Mouse (Mus musculus) myocyte (in vitro differentiated cells): Measurements from ENCODE around the gene Aym1. TPM values are rescaled to one million over a fixed set of nuclear protein-coding genes. Genes with fewer than 3 reads are reported as not detected.
"Not testable (repeated sequence)": the region's sequence is repeated elsewhere in the genome, so short reads cannot be mapped to it uniquely, and the experiment has no call there.

Experiments used
- H3K27me3 ChIP-seq: one replicate; pipeline ENCODE4 v1.6.1; 2011; ENCODE audit not compliant: control insufficient read depth, insufficient read depth, insufficient read length
- H3K36me3 ChIP-seq: one replicate; pipeline ENCODE4 v1.6.1; 2011; ENCODE audit not compliant: control insufficient read depth, insufficient read depth
- H3K4me2 ChIP-seq: one replicate; pipeline ENCODE4 v1.6.1; 2011; ENCODE audit warnings: low read depth, control low read depth
- H3K4me3 ChIP-seq: one replicate; pipeline ENCODE4 v1.5.1; 2011; ENCODE audit warnings: mild to moderate bottlenecking, control low read depth, moderate library complexity
- H3K79me2 ChIP-seq: one replicate; pipeline ENCODE4 v1.6.1; 2011; ENCODE audit not compliant: control insufficient read depth, insufficient read depth
- H3ac ChIP-seq: one replicate; pipeline ENCODE4 v1.6.1; 2011; ENCODE audit not compliant: control insufficient read depth, insufficient read length
- CEBPB ChIP-seq: IDR thresholded peaks from 2 replicates; pipeline ENCODE4 v1.6.1; 2011; ENCODE audit warnings: mild to moderate bottlenecking, moderate library complexity; ENCODE audit not compliant: poor library complexity, insufficient read depth, severe bottlenecking
- E2F4 ChIP-seq: IDR thresholded peaks from one replicate; pipeline ENCODE4 v1.6.1; 2011; ENCODE audit warnings: mild to moderate bottlenecking, control low read depth, moderate library complexity; ENCODE audit not compliant: insufficient read depth
- MAX ChIP-seq: IDR thresholded peaks from one replicate; pipeline ENCODE4 v1.6.1; 2011; ENCODE audit warnings: low read depth, mild to moderate bottlenecking, control low read depth
- MYOD1 ChIP-seq, 3 experiments: IDR thresholded peaks; one replicate each; pipeline ENCODE4 v1.6.1; 2011; ENCODE audit warnings: control low read depth in 2 of 3, low read depth in 2 of 3, mild to moderate bottlenecking in 2 of 3, moderate library complexity in 1 of 3; ENCODE audit not compliant: insufficient read length in 2 of 3, control insufficient read depth in 1 of 3
- MYOG ChIP-seq, 3 experiments: IDR thresholded peaks; one replicate each; pipeline ENCODE4 v1.6.1; 2011; ENCODE audit warnings: control low read depth in 2 of 3, low read depth in 2 of 3, mild to moderate bottlenecking in 2 of 3; ENCODE audit not compliant: insufficient read length in 2 of 3, control insufficient read depth in 1 of 3, insufficient read depth in 1 of 3
- POLR2A ChIP-seq: IDR thresholded peaks from one replicate; pipeline ENCODE4 v1.6.1; 2011; ENCODE audit warnings: low read depth, mild to moderate bottlenecking, control low read depth, moderate library complexity; ENCODE audit not compliant: insufficient read length
- POLR2AphosphoS2 ChIP-seq: IDR thresholded peaks from one replicate; pipeline ENCODE4 v1.6.1; 2011; ENCODE audit warnings: low read depth, control low read depth; ENCODE audit not compliant: insufficient read length
- REST ChIP-seq: IDR thresholded peaks from one replicate; pipeline ENCODE4 v1.6.1; 2011; ENCODE audit warnings: mild to moderate bottlenecking, control low read depth, moderate library complexity; ENCODE audit not compliant: insufficient read depth, insufficient read length
- SRF ChIP-seq: IDR thresholded peaks from one replicate; pipeline ENCODE4 v1.6.1; 2011; ENCODE audit warnings: low read depth; ENCODE audit not compliant: control insufficient read depth, insufficient read length
- TCF12 ChIP-seq: IDR thresholded peaks from one replicate; pipeline ENCODE4 v1.6.1; 2011; ENCODE audit warnings: mild to moderate bottlenecking, control low read depth; ENCODE audit not compliant: poor library complexity, insufficient read depth, severe bottlenecking
- TCF3 ChIP-seq: IDR thresholded peaks from one replicate; pipeline ENCODE4 v1.6.1; 2011; ENCODE audit warnings: low read depth, control low read depth; ENCODE audit not compliant: insufficient read length
- USF1 ChIP-seq: IDR thresholded peaks from one replicate; pipeline ENCODE4 v1.6.1; 2011; ENCODE audit warnings: low read depth, mild to moderate bottlenecking, control low read depth, moderate library complexity
- polyA plus RNA-seq: library from polyadenylated mRNA; unstranded; fragments of >200 nt; fragmentation: generic; extraction: Trizol; gene quantifications from one replicate; pipeline ENCODE4 v1.2.1, GENCODE M21; 2012; ENCODE audit warnings: missing spikeins

The Aym1 gene
- polyA plus RNA-seq, 1 experiment: not detected

GRCm38 (mm10) chr5:113361283-113361682, 4.2 kb downstream of the Aym1 start:
- no peak overlapping the region for H3K4me2 ChIP-seq

GRCm38 (mm10) chr5:113362258-113362996, 5.3 kb downstream of the Aym1 start:
- no peaks in the 10 kb centered on the region for H3K36me3 ChIP-seq
- H3ac ChIP-seq: no peak overlapping the region
- H3K4me2 ChIP-seq: no peak overlapping the region
- no peak for TF ChIP-seq MYOG (IDR thresholded peaks at IDR 0.05; ENCODE audit: control insufficient read depth in 1 of 3, insufficient read depth in 1 of 3, insufficient read length in 2 of 3, low read depth in 2 of 3)
- no peak for TF ChIP-seq MYOD1 (IDR thresholded peaks at IDR 0.05; ENCODE audit: control insufficient read depth in 1 of 3, insufficient read length in 2 of 3, low read depth in 2 of 3)
- TF ChIP-seq CEBPB: no peak
- TF ChIP-seq POLR2AphosphoS2: no peak
- TF ChIP-seq TCF3: no peak
- TF ChIP-seq POLR2A: no peak
- no peak for TF ChIP-seq MAX
- no peak for TF ChIP-seq TCF12
- TF ChIP-seq E2F4: no peak
- TF ChIP-seq SRF: no peak
- no peak for TF ChIP-seq USF1
- no peak for TF ChIP-seq REST
- H3K79me2 ChIP-seq: no peaks in the 10 kb centered on the region
- no peak overlapping the region for H3K4me3 ChIP-seq
- peaks cover 81% of the 10 kb centered on the region for H3K27me3 ChIP-seq

More at GRCm38 (mm10) chr5:113361283-113361682, 4.2 kb downstream of the Aym1 start:
- H3K27me3 ChIP-seq: peaks cover 85% of the 10 kb centered on the region
- H3K36me3 ChIP-seq: no peaks in the 10 kb centered on the region
- H3K79me2 ChIP-seq: no peaks in the 10 kb centered on the region
- TF ChIP-seq SRF: no peak
- TF ChIP-seq CEBPB: no peak
- TF ChIP-seq MAX: no peak
- TF ChIP-seq TCF3: no peak
- no peak for TF ChIP-seq USF1
- no peak for TF ChIP-seq TCF12
- no peak for TF ChIP-seq E2F4
- TF ChIP-seq REST: no peak
- TF ChIP-seq POLR2A: no peak
- TF ChIP-seq MYOG (IDR thresholded peaks at IDR 0.05; ENCODE audit: control insufficient read depth in 1 of 3, insufficient read depth in 1 of 3, insufficient read length in 2 of 3, low read depth in 2 of 3): no peak
- no peak for TF ChIP-seq MYOD1 (IDR thresholded peaks at IDR 0.05; ENCODE audit: control insufficient read depth in 1 of 3, insufficient read length in 2 of 3, low read depth in 2 of 3)
- TF ChIP-seq POLR2AphosphoS2: no peak
- no peak overlapping the region for H3K4me3 ChIP-seq
- no peak overlapping the region for H3ac ChIP-seq

- TF ChIP-seq MAX (no peak), TCF3 (no peak), MYOD1 (IDR thresholded peaks at IDR 0.05; ENCODE audit: control insufficient read depth in 1 of 3, insufficient read length in 2 of 3, low read depth in 2 of 3) (no peak), TCF12 (no peak), REST (no peak), MYOG (IDR thresholded peaks at IDR 0.05; ENCODE audit: control insufficient read depth in 1 of 3, insufficient read depth in 1 of 3, insufficient read length in 2 of 3, low read depth in 2 of 3) (no peak), CEBPB (no peak), POLR2AphosphoS2 (no peak), E2F4 (no peak), USF1 (no peak), SRF (no peak), POLR2A (no peak)
- Histone ChIP-seq H3K4me2 (no peak overlapping the region), H3K4me3 (no peak overlapping the region), H3K36me3 (no peaks in the 10 kb centered on the region), H3ac (no peak overlapping the region), H3K79me2 (no peaks in the 10 kb centered on the region), H3K27me3 (peaks cover 74% of the 10 kb centered on the region)
These were observed 6.1 kb downstream of the Aym1 start for GRCm38 (mm10) chr5:113363177-113363576.

GRCm38 (mm10) chr5:113365921-113366320, 8.8 kb downstream of the Aym1 start:
- no peaks in the 10 kb centered on the region for H3K36me3 ChIP-seq
- no peak overlapping the region for H3ac ChIP-seq
- H3K4me2 ChIP-seq: no peak overlapping the region
- H3K27me3 ChIP-seq: peaks cover 48% of the 10 kb centered on the region
- no peak for TF ChIP-seq TCF3
- TF ChIP-seq SRF: no peak
- TF ChIP-seq REST: no peak
- TF ChIP-seq POLR2AphosphoS2: no peak
- TF ChIP-seq E2F4: no peak
- no peak for TF ChIP-seq MYOD1 (IDR thresholded peaks at IDR 0.05; ENCODE audit: control insufficient read depth in 1 of 3, insufficient read length in 2 of 3, low read depth in 2 of 3)
- TF ChIP-seq MYOG (IDR thresholded peaks at IDR 0.05; ENCODE audit: control insufficient read depth in 1 of 3, insufficient read depth in 1 of 3, insufficient read length in 2 of 3, low read depth in 2 of 3): no peak
- no peak for TF ChIP-seq MAX
- no peak for TF ChIP-seq CEBPB
- no peak for TF ChIP-seq POLR2A
- TF ChIP-seq USF1: no peak
- no peak for TF ChIP-seq TCF12
- H3K79me2 ChIP-seq: no peaks in the 10 kb centered on the region
- H3K4me3 ChIP-seq: no peak overlapping the region

GRCm38 (mm10) chr5:113367726-113368125, 10.6 kb downstream of the Aym1 start:
- H3K4me2 ChIP-seq, H3K79me2 ChIP-seq, H3K4me3 ChIP-seq, H3K36me3 ChIP-seq, H3ac ChIP-seq: not testable (repeated sequence)
- H3K27me3 ChIP-seq: peaks cover 45% of the 10 kb centered on the region
